Mouse (Mus musculus) erythroblast, embryonic 14.5 days (primary cell): Measurements from ENCODE around the gene Robo1.

Source experiments
- GATA1 ChIP-seq: IDR thresholded peaks from 2 replicates; pipeline ENCODE4 v1.6.1; 2012; ENCODE audit warnings: low read length, inconsistent platforms, mixed read lengths
- TAL1 ChIP-seq: IDR thresholded peaks from 3 replicates; pipeline ENCODE4 v1.6.1; 2012; ENCODE audit warnings: low read length, inconsistent platforms, mixed read lengths

DNA sequence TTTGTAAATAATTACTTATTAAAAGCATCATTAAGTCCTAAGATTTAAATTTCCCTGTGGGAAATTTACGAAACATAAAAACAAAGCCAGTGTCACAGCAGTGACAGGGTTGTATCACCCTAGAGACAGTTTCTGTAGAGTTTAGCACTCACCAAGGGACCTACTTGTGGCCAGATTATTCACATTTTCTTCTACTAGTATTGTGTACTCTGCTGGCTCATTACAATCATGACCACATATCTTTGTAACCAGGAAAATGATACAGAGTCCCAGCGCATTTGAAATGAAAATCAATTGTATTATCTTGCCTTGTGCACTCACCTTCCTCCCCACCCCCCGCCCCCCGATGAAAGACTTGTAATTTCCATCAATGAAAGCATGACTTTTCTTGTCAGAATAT lies 314.3 kb downstream of the Robo1 start:
- TF ChIP-seq GATA1 (no peak), TAL1 (no peak)
